Mouse (Mus musculus): ENCODE results near the gene Narf. TPM values are rescaled to one million over a fixed set of nuclear protein-coding genes. Genes with fewer than 3 reads are reported as not detected.

Gene Narf
- total RNA-seq, 2 experiments from 2014 or later, result 39.2 to 48.9 TPM

- no peak overlapping the region for H3K4me3 ChIP-seq
- intact Hi-C loops (cut with DNase I), result no loop called here
- H3K27ac ChIP-seq, result peak overlapping the region; percentile 84
- TF ChIP-seq CTCF (IDR thresholded peaks at IDR 0.05), result no peak
- DNase-seq (ENCODE audit: extremely low spot score in 1 of 2, low spot score in 2 of 2), result peak; percentile 33 to 43
Observed at GRCm38 (mm10) chr11:121305371-121305770, 68.3 kb downstream of the Narf start.

Other genes starting within 250 kb of the Narf start
- gene Csnk1d, start 245.9 kb upstream of the Narf start, total RNA-seq (2021), result 100 to 1,000 TPM; 126 to 132 TPM
- 1 to 10 TPM; 2.2 to 3.0 TPM for gene Cd7, start 197.8 kb upstream of the Narf start, total RNA-seq (2021)
- not detected for gene Sectm1b, start 173.7 kb upstream of the Narf start, total RNA-seq (2021)
- not detected for gene Sectm1a, start 156.0 kb upstream of the Narf start, total RNA-seq (2021)
- gene Tex19.2, start 118.6 kb upstream of the Narf start, total RNA-seq (2021), result not detected
- gene Tex19.1, start 91.1 kb upstream of the Narf start, total RNA-seq (2021), result not detected
- gene Uts2r, start 77.0 kb upstream of the Narf start, total RNA-seq (2021), result under 1 TPM in 1 of 2 experiments, not detected in 1; 0.21 TPM
- gene Hexdc, start 32.8 kb upstream of the Narf start, total RNA-seq (2021), result 10 to 100 TPM; 21.2 to 26.8 TPM
- 1 to 10 TPM; 7.2 TPM for gene Ogfod3, start 32.5 kb upstream of the Narf start, total RNA-seq (2021)
- 10 to 100 TPM; 22.0 to 23.3 TPM for gene Cybc1, start 7.9 kb upstream of the Narf start, total RNA-seq (2021)
- 10 to 100 TPM; 84.0 to 86.5 TPM for gene Foxk2, start 22.7 kb downstream of the Narf start, total RNA-seq (2021)
- gene Wdr45b, start 117.2 kb downstream of the Narf start, total RNA-seq (2021), result 10 to 100 TPM; 62.1 to 70.9 TPM
- 10 to 100 TPM; 43.5 to 53.4 TPM for gene Rab40b, start 151.0 kb downstream of the Narf start, total RNA-seq (2021)
- gene Fn3krp, start 184.1 kb downstream of the Narf start, total RNA-seq (2021), result 10 to 100 TPM; 46.2 to 49.0 TPM
- gene Fn3k, start 197.7 kb downstream of the Narf start, total RNA-seq (2021), result 10 to 100 TPM; 56.4 to 57.1 TPM
- 10 to 100 TPM; 34.7 to 37.1 TPM for gene Tbcd, start 214.7 kb downstream of the Narf start, total RNA-seq (2021)

Data from left cerebral cortex, adult 2 months (tissue).